Mouse (Mus musculus): ENCODE data around the gene Dsp.

Dsp gene

DNA sequence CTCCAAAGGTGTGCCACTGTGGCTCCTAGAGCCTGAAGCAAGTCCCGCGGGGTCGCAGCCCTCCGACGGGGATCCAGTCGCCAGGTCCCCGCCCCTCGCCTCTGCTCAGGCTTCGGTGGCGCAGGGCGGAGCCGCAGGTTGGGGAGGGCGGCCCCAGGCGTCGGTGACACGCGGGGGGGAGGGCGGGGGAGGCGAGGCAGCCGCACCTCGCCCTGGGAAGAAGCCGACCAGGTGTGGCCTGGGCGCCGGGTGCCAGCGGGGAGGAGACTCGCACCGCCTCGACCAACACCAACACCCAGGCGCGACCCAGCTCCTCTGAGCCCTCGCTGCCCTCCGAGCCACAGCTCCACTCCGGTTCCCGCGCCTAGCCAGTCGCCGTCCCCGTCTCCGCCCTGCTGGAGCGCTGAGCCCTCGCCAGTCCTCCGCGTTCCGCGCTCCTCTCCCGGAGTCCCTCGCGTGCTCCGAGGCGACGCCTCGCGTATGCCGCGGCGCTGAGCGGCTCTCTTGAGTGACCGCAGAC, at the start of gene Dsp:
Dsp (plus strand) TSS at position 226 of the 520 bp plus-strand sequence.
- peak; percentile 77 for DNase-seq

DNA sequence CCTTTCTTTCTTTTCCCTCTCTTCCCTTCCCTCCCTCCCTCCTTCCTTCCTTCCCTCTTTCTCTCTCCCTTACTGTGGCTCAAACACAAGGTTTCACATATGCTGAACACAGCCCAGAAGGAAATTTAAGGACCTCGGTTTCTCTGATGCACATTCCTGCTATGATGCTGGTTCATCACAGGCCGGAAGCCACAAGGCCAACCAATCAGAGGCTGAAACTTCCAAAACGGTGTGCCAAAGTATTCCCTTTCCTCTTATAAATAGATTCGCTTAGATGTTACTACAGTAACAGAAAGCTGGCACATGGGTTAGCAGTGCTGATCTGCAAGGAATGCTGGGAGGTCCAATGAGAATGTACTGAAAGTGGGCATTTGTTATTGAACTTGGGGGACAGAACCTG, 47.7 kb upstream of the Dsp start:
- no peak for DNase-seq

DNA sequence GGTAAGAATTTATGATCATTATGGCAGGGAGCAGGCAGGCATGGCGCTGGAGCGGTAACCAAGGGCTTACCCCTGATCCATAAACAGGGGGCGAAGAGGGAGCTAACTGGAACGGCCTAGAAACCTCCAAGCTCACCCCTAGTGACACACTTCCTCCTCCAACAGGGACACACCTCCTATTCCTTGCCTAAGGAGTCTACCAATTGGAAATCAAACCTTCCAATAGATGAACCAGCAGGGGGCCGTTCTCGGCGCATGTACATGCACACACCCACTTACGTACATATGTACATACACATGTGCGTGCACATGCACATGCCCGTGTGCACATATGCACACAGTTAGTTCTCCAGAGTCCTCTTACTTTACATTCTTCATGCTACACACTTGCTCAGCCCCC, 46.6 kb upstream of the Dsp start:
- DNase-seq = no peak

DNA sequence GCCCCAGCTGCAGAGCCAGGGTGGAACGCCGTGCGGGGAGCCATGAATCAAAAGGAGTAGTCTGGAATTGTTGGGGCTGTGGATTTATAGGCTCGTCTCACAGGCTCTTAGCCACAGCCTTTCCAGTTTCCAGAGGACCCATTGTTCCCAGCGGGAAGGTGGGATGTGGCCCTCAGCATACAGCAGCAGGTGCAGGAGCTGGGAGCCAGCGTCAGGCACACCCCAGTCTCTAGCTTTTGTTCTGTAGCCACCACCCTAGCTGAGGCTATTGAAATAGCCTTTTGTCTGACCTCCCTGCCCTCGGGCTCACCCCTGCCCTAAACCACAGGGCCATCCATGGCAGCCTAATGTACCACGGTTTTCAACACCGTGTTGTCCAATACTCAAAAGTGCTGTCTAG, 42.0 kb upstream of the Dsp start:
- no peak for DNase-seq

DNA sequence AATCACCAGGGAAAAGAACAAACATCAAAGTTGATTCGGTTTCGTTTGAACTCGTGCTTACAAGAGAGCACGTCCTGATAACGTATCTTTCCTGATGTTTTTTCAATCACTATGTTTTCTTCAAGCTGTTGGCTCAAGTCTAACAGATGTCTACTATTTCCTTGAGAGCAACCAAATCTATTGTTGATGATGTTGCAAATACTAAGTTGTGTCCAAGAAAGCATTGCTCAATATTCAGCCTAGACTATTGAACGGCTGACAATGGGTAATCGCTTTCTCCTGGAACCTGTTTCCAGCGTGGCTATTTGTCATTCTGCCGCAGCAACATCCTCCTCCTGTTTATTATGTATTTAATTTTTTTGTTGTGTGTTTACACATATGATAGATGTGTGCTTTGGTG, 28.8 kb upstream of the Dsp start:
- no peak for DNase-seq

DNA sequence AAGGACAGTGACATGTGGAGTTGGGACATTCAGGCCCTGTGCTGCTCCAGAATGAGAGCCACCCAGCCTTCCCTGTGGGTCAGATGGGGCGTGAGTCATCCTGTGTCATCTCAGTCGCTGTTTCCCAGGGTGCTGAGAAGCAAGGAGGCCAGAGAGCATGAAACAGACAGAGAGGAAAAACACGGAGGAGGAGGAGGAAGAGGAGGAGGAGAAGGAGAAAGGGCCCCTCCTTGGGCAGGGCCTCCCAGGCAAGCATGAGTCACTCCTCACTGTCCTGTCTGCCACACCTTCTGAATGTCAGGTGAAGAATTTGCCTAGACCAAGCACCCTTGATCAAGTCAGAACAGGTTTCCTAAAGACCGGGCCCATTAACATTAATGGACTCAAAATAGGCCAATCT, 27.4 kb upstream of the Dsp start:
- no peak for DNase-seq

DNA sequence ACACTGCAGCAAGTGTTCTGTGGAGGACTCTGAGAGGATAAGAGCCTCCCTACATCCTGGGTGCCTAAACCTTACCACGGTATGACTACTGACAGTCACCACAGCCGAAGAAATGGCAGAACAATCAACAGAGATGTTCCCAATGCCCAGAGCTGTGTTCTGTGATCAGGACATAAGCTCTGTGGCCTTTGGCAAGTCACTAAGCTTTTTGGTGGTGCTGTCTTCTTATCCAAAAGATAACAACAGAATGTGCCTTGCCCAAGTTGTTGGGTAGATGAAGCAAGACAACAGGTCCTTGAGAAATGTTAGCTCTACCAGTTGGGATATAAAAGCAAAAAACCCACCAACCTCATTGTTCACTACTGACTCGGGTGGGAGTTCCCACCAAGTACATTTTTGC, 23.4 kb upstream of the Dsp start:
- DNase-seq = no peak

DNA sequence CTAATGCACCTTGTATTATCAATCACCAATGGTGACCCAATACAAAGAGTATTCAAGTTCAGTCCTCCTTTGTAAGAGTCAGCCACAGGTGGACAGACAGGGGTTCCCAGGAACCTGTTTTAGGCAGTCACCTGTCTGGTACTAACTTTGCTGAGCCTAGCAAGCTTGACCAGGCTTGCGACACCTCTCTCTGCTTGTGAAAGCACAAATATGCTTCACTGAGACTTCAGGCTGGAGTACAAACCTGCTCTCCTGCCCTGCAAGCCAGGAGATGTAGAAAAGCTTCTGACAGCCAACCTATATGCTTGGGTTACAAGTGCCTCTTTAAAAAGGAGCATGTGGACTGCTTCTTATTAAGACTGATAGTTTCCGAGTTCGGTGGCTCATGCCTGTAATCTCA, 22.8 kb upstream of the Dsp start:
- DNase-seq = no peak

DNA sequence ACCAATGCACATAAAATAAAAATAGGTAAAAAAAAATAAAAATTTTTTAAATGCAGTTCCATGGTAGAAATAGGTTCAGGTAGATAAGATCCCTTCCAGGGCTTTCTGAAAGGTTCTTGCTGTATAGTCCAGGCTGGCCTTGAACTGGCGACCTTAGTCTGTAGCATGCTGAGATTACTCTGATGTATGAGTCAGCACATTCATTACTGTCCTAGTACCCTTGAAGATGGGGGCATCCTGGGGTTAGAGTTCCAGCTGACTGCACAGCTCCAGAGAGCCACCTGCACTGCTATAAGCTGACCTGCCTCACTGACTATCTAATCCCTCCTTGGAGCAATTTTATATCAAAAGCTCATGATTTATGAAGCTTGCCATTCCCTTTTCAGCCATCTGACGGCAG, 21.6 kb upstream of the Dsp start:
- DNase-seq = no peak

DNA sequence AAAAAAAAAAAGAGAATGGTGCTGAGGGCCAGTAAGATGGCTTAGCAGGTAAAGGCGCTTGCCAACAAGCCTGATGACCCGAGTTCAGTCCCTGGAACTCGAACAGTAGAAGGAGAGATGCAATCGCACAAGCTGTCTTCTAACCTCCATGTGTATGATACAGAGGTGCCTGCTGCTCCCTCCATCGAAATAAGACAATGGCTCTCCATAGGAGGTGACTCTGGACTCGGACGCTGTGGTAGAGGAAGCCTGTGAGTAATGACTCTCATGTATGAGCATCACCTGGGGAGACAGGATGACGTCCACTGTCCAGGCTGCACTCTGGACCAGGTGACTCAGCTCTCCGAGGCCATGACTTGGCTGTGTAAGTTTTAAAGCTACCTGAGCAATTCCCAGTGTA, 21.0 kb upstream of the Dsp start:
- no peak for DNase-seq

DNA sequence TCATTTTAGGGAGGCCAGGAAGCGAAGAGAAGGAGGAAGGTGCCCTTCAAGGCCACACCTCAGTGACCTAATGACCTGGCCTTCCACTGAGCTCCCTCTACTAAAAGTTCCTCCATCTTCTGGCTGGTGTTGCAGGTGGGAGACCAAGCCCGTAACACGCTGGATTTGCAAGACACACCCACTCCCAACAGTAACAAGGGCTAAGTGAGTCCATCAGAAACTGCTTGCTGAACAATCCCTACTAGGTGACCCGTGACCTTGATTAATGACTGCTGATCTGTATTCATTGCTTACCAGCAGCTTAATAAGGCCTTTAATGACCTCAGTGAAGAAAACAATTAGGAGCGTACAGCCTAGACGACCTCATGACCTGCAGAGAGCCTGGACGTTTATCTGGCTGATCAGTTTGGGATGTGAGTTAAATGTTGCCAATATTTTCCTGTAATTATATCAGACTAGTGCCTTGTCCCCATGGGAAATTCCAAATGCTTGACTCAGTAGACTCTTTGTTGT, 18.0 kb upstream of the Dsp start:
- no peak for DNase-seq

DNA sequence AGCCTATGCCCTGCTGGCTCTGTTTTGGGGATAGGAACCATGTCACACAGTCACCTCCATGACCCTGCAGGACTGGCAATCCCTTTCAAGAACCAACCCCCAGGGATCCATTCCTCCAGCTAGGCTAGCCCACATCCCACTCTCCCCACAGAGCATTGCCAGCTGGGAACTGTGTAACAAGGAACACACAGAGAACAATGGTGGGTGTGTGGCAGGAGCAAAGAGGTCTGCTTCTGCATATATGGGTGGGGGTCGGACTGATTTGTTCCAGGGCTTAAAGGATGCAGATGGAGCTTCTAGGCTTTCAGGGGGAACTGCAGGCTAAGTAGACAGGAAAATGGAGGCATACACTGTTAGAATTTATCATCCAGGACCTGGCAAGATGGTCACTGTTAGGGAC, 10.6 kb upstream of the Dsp start:
- no peak for DNase-seq

DNA sequence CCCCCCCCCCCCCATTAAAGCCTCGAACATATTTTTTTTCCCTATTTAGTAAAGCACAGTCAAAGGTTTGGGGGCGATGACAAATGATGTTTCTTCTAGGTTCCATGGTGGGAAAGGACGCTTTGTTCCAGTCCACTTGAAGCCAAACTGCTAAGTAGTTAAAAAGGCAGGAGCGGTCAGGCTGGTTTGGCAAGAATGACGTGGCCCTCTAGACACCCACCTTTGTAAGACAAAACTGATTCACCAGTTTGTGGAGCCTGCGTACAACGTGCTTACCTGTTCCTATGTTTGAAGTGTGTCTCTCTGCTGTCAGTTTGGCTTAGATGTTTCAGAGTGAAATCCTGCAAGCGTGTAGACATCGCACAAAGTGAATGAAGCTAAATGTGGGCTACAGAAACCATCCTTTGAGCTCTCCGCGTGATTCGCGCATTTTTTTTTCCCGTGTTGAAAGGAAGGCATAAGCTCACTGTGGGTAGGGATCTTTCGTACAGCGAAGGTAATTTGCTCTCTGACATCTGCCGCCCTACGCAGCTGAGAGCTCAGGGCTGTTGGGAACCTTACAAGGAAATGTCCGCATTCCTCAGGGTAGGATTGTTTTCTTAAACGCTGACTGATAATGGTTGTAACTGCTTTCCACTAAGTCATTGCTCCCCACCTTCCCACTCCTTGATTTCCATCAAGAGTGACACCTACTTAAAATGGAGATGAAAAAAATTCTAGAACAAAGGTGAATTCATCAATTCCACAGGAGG, 6.0 kb upstream of the Dsp start:
- DNase-seq = peak; percentile 41

DNA sequence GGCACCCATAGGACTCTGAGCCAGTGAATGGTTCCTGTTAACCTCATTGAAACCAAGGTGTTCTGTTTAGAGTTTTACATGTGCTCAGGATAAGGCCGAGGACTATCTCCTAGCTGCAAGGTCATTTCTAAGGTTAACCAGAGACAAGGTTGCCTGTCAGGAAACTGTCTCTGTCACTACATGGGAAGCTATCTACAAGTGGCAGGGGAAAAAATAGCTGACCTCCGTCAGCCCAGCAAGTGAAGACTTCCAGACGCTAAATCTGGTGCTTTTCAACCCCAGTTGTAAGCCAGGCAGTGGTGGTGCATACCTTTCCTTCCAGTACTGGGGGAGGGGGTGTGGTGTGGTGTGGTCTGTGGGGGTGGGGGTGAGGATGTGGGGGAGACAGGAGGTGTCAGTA, 2.7 kb upstream of the Dsp start:
- DNase-seq = no peak

DNA sequence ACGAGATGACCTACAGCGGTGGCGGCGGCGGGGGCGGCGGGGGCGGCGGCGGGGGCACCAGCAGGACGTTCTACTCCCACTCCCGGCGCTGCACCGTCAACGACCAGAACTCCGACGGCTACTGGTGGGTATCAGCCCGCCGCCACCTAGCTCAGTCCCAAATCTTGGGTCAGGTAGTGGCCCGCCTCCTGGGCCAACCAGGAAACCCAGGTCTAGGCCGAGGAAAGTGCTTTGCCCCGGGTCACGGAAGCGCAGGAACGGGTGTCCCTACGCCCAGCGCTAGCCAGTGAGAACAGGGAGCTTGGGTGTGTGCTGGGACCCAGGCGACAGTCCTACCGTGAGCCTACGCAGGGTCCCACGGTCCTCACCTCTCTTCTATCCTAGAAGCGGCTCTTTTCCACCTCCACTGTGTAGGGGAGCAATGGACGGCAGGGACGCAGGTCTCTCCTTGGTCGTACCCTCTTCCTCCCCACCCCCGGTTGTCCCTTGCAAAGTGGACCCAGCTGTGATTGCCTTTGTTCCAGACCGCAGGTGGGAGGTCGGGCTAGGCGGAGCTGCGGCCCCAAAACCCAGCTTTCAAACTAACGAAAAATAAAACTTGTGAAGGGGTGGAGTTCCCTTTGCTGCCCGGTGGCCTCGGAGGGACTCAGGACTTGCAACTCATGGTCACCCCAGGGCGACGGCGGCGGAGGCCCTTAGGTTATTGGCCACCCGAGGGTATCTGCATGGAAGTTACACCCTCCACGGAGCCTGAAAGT, 756 bp downstream of the Dsp start:
- DNase-seq = peak; percentile 32

DNA sequence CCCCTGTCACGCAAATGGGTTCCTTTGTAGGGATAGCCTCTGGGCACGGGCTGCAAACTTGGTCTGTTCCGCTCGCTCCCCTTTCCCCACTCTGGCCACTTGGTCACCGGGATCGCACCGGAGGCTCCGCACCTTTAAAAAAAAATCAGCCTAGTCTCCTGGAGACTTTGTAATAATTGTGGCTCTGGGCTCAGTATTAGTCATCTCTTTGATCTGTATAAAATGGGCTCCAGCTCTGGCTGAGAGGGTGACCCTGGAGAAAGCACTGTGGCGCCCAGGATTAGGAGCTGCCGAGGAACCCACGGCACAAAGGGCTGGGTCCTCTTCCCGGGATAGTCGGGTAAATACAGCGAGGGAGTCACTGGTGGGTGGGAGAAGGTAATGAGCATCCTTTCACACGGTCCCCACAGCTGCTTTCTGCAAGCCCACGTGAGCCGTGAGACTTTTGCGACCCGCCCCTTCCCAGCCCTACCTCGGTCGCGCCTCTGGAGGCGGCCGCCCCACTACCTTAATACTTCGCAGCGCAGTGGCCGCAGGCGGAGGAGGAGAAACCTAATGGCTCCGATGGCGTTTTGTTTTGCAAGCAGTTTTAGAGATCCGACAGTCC, 1.4 kb downstream of the Dsp start:
- DNase-seq = peak; percentile 50

DNA sequence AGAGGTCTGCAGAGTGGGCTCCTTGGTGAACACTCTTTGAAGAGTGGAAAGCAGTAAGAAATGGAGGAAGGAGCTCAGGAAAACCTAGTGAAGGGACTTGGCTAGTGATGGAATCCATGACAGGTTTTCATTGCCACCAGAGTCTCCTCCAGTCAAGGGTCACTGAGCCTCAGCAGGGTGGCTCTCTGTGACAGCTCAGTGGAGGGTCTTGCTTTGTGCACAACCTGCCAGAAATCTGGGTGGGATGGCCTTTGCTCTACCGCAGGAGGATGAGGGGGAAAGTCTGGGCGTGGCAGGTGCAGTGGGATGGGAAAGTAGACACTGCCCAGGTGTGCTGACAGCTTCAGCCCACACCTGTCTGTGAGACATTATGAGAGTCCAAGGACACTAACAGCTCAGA, 4.4 kb downstream of the Dsp start:
- DNase-seq = peak; percentile 56

DNA sequence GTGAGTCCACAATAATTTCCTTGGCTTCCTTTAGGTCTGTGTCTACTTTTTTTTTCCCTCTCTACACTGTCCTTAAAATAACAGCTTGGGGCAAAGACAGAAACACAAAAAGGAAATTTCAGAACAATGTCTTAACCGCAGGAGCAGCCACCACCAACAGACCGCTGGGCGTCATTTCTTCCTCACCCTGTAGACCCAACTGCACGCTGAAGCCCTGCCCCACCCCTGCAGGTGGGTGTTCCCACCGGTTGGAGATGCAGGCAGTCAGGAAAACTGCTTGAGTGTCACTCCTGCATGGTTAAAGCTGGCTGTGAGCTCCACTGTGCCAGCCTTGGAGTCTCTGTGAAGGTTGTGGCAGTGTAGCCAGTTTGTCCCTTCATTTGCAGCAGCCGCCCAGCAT, 6.5 kb downstream of the Dsp start:
- no peak for DNase-seq

DNA sequence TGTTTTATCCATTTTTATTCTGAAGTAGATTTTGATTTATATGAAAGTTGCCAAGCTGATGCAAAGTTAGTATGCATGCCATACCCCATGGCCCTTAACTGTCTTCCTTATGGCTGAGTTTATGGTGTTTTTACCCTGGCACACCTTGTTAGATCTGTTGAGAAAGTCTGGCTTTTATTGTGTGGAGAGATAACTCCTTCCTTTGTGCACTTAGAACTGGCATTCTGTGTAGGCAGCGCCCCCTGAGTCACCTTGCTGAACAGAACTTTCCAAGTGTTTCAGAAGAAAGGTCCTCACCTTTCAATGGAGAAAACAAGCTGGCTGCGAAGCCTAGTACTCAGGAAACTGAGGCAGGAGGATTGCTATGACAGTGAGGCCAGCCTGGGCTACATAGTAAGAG, 10.9 kb downstream of the Dsp start:
- DNase-seq = no peak

DNA sequence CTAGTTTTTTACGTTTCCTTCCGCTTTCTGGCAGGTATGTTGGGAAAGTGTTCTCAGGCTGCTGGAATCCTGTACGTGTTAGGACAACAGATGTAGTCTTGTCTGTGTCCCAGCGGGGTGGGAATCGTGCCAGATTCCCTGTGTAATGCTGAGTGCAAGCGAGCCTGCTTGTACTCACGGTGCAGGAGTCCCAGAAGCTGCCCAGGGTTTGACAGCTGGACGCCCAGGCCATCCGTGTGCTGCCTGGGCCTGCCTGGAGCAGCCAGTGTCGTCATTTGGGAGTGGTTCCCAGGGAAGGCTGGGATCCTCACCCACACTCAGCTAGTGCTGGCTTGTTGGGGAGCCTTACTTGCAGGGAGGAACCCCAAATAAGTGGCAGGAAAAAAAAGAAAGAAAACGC, 11.6 kb downstream of the Dsp start:
- DNase-seq = peak; percentile 31

DNA sequence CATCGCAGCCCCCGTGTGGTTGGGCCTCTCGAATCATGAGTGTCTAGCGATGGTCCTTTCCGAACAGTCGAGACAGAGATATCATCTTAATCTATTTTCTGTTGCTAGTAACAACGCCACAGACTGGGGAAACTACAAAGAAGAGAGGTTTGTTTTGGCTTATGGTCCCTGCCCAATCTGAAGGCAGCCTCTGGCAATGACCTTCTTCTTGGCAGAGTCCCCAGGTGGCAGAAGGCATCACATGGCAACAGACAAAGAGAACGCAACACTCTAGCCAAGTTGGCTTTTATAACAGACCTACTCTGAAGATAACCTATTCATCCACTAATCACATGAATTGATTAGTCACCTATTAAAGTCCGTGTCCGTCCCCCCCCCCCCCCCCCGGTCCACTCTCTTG, 13.8 kb downstream of the Dsp start:
- no peak for DNase-seq

DNA sequence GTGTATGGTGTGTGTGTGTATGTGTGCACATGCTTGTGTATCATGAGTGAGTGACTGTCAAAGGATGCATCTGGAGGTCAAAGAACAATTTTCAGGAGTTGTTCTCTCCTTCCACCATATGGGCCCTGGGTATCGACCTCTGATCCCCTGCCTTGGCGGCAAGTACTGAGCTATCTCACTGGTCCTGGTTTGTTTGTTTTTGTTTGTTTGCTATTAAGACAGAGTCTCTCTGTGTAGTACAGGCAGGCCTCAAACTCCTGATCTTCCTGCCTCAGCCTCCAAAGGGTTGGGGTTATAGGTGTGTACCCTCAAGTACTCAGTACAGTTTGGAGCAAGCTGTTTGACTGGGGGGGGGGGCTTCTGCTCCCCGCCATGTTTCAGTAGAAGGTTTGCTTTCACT, 16.0 kb downstream of the Dsp start:
- no peak for DNase-seq

DNA sequence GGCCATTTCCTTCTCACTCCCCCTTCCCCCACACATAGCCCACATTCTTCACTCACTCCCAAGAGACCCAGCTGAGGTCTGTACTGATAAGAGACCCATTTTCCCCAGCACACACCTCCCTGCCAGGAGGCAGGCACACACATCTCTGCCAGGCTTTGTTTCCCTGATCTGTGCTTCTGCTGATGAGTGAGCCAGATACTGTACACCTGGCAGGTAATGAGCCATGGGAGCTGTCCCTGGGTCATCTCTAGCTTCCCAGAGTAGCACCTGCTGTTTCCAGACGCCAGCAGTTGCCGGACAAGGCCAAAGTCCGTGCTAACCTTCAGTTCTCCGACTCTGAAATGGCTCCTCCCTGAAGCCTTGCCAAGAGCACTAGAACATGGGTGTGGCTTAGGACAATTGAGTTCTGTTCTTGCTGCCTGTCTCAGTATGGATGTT, 19.6 kb downstream of the Dsp start:
- DNase-seq = no peak

DNA sequence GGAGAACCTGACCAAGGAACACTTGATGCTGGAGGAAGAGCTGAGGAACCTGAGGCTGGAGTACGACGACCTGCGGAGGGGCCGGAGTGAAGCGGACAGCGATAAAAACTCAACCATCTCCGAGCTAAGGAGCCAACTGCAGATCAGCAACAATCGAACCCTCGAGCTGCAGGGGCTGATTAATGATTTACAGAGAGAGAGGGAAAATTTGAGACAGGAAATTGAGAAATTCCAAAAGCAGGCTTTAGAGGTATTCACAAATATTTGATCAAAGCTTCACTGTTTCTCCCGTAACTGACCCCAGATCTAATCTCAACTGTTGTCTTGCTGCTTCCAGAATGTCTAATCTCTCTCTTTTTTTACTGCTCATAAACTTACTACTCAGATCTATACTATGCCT, 42.3 kb downstream of the Dsp start:
- DNase-seq = no peak
